Mouse (Mus musculus): ENCODE measurements around the gene Pwwp2b. TPM values are rescaled to one million over a fixed set of nuclear protein-coding genes. Genes with fewer than 3 reads are reported as not detected.

Gene Pwwp2b
- polyA plus RNA-seq, 1 experiment: 7.9 TPM

- peak overlapping the region; percentile 92 for H3K27ac ChIP-seq (ENCODE audit: insufficient read depth, low read depth, low read length)
- H3K36me3 ChIP-seq (ENCODE audit: control insufficient read depth, insufficient read depth, low read length): no peaks in the 10 kb centered on the region
Observed at GRCm38 (mm10) chr7:139257752-139258542, 9.7 kb downstream of the Pwwp2b start.

DNA sequence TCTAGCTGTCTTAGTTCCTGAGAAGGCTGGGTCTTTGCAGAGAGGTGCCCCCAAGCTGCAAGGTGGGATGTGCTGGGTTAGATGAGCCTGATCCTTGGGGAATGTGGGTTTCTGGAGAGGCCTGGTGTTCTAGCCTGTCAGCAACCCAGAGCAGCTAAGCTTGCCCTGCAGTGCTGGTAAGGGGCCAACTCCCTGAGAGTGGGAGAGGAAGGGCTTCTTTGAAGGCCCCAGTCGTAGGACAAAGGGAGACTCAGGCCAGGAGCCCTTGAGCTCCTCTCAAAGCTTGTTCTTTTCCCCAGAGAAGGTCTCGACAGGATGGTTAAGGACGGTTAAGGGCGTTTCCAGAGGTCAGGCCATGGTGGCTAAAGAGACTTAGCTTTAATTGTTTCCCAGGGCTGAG is 16.1 kb downstream of the Pwwp2b start:
- no peak overlapping the region for H3K27ac ChIP-seq (ENCODE audit: insufficient read depth, low read depth, low read length)
- no peaks in the 10 kb centered on the region; the same call in 1 of the 2 replicates for H3K4me1 ChIP-seq (ENCODE audit: control insufficient read depth, insufficient read depth, low read length)
- no peaks in the 10 kb centered on the region for H3K27me3 ChIP-seq (replicated peaks; ENCODE audit: control insufficient read depth, insufficient read depth, low read length)
- TF ChIP-seq CTCF (conservative IDR thresholded peaks at IDR 0.05; ENCODE audit: insufficient read depth, insufficient read length, low read depth, low read length): no peak
- TF ChIP-seq POLR2A (IDR thresholded peaks at IDR 0.05; ENCODE audit: low read depth, low read length): no peak
- DNase-seq: no peak
- H3K4me3 ChIP-seq (ENCODE audit: insufficient read depth, low read depth, low read length): no peak overlapping the region
- H3K36me3 ChIP-seq (ENCODE audit: control insufficient read depth, insufficient read depth, low read length): no peaks in the 10 kb centered on the region
- 41% methylated on average over 4 of the region's 4 CpGs for WGBS

More at GRCm38 (mm10) chr7:139257752-139258542, 9.7 kb downstream of the Pwwp2b start:
- TF ChIP-seq CTCF (conservative IDR thresholded peaks at IDR 0.05; ENCODE audit: insufficient read depth, insufficient read length, low read depth, low read length) (no peak), POLR2A (IDR thresholded peaks at IDR 0.05; ENCODE audit: low read depth, low read length) (no peak)
- no peaks in the 10 kb centered on the region for H3K27me3 ChIP-seq (replicated peaks; ENCODE audit: control insufficient read depth, insufficient read depth, low read length)
- H3K4me1 ChIP-seq (ENCODE audit: control insufficient read depth, insufficient read depth, low read length): peaks cover 12% of the 10 kb centered on the region; the same call in 1 of the 2 replicates
- 67% methylated on average over 10 of the region's 10 CpGs for WGBS
- H3K4me3 ChIP-seq (ENCODE audit: insufficient read depth, low read depth, low read length): no peak overlapping the region
- DNase-seq: peak; percentile 80

GRCm38 (mm10) chr7:139265634-139266033 is 17.4 kb downstream of the Pwwp2b start:
- no peaks in the 10 kb centered on the region for H3K27me3 ChIP-seq (replicated peaks; ENCODE audit: control insufficient read depth, insufficient read depth, low read length)
- H3K27ac ChIP-seq (ENCODE audit: insufficient read depth, low read depth, low read length): no peak overlapping the region
- no peak overlapping the region for H3K4me3 ChIP-seq (ENCODE audit: insufficient read depth, low read depth, low read length)
- no peaks in the 10 kb centered on the region for H3K36me3 ChIP-seq (ENCODE audit: control insufficient read depth, insufficient read depth, low read length)
- H3K4me1 ChIP-seq (ENCODE audit: control insufficient read depth, insufficient read depth, low read length): no peaks in the 10 kb centered on the region
- no peak for DNase-seq
- 71% methylated on average over 6 of the region's 6 CpGs for WGBS
- no peak for TF ChIP-seq CTCF (conservative IDR thresholded peaks at IDR 0.05; ENCODE audit: insufficient read depth, insufficient read length, low read depth, low read length)
- no peak for TF ChIP-seq POLR2A (IDR thresholded peaks at IDR 0.05; ENCODE audit: low read depth, low read length)

GRCm38 (mm10) chr7:139266431-139266830 is 18.1 kb downstream of the Pwwp2b start:
- TF ChIP-seq POLR2A (IDR thresholded peaks at IDR 0.05; ENCODE audit: low read depth, low read length): no peak
- H3K4me1 ChIP-seq (ENCODE audit: control insufficient read depth, insufficient read depth, low read length): no peaks in the 10 kb centered on the region
- no peaks in the 10 kb centered on the region for H3K27me3 ChIP-seq (replicated peaks; ENCODE audit: control insufficient read depth, insufficient read depth, low read length)
- 70% methylated on average over 6 of the region's 6 CpGs for WGBS
- no peak for DNase-seq
- H3K27ac ChIP-seq (ENCODE audit: insufficient read depth, low read depth, low read length): peak overlapping the region; percentile 47; the same call in 1 of the 2 replicates
- H3K4me3 ChIP-seq (ENCODE audit: insufficient read depth, low read depth, low read length): no peak overlapping the region
- H3K36me3 ChIP-seq (ENCODE audit: control insufficient read depth, insufficient read depth, low read length): no peaks in the 10 kb centered on the region

DNA sequence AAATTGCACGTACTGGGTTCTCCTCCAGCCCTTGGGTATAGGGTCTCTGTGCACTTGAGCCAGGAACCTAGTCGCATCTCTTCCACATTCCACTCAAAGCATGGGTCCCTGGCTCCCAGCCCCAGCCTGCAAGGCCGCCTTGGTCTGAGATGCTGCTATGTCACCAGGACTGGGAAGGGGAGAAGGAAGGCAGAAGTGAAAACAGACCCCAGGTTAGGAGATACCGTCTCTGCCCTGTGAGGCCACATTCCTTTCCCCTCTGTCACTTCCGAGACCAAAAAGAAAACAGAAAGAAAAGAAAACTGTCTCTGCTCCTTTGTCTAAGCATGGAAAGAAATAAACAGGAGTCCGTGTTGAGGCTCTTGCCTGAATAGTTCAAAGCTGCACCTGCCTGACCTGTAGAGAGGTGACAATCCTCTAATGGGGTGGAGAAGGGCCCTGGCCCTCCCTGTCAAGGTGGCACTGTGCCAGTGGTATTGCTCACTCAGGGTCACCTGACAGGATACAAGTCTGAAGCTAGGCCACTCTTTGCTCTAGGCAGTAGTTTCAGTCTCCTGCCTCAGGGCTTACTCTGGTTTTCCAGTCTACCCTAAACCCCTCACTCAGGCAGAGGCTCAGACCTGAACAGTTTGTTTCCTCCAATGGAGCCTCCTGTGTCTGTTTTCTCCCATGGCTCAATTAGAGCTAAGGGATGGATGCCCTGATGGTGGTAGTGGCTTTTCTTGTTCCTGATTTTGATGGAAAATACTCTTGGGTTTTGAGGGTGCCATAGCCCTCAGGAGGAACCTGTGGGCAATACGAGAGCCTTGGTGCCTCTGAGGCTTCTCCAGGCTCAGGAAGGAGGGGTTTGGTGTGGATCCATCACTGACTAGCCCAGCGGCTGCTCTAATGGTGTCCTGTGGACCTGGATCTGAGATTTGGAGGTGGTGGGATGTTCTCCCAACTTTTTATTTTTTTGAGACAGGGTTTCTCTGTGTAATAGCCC is 18.9 kb downstream of the Pwwp2b start:
- DNase-seq: peak; percentile 37
- Histone ChIP-seq H3K27me3 (replicated peaks; ENCODE audit: control insufficient read depth, insufficient read depth, low read length) (no peaks in the 10 kb centered on the region), H3K36me3 (ENCODE audit: control insufficient read depth, insufficient read depth, low read length) (no peaks in the 10 kb centered on the region), H3K4me1 (ENCODE audit: control insufficient read depth, insufficient read depth, low read length) (no peaks in the 10 kb centered on the region), H3K4me3 (ENCODE audit: insufficient read depth, low read depth, low read length) (no peak overlapping the region), H3K27ac (ENCODE audit: insufficient read depth, low read depth, low read length) (peak overlapping the region; percentile 47; the same call in 1 of the 2 replicates)
- WGBS: 65% methylated on average over 8 of the region's 8 CpGs
- TF ChIP-seq CTCF (conservative IDR thresholded peaks at IDR 0.05; ENCODE audit: insufficient read depth, insufficient read length, low read depth, low read length): no peak

DNA sequence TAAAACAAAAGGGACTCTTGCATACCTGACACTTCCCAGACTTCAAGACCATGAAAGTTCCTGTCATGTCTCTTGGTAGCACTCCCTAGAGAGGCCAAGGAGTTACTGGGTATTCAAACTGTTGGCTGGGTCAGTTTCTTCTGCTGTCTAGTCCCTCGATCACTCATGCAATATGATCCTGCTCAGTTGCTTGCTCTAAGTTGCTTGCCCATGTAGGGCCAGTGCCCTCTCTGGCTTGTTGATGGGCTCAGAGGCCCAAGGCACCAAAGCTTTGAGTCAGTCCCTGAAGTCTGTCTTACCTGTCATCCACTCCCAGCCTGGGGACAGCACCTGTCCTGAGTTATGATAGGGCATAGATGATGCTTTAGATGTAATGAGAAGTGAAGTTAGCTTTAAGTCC is 22.5 kb downstream of the Pwwp2b start:
- WGBS: 95% methylated on average over 1 of the region's 1 CpGs
- Histone ChIP-seq H3K27me3 (replicated peaks; ENCODE audit: control insufficient read depth, insufficient read depth, low read length) (no peaks in the 10 kb centered on the region), H3K4me3 (ENCODE audit: insufficient read depth, low read depth, low read length) (no peak overlapping the region), H3K27ac (ENCODE audit: insufficient read depth, low read depth, low read length) (no peak overlapping the region), H3K4me1 (ENCODE audit: control insufficient read depth, insufficient read depth, low read length) (peaks cover 10% of the 10 kb centered on the region), H3K36me3 (ENCODE audit: control insufficient read depth, insufficient read depth, low read length) (no peaks in the 10 kb centered on the region)
- TF ChIP-seq POLR2A (IDR thresholded peaks at IDR 0.05; ENCODE audit: low read depth, low read length): no peak
- TF ChIP-seq CTCF (conservative IDR thresholded peaks at IDR 0.05; ENCODE audit: insufficient read depth, insufficient read length, low read depth, low read length): no peak
- DNase-seq: no peak

DNA sequence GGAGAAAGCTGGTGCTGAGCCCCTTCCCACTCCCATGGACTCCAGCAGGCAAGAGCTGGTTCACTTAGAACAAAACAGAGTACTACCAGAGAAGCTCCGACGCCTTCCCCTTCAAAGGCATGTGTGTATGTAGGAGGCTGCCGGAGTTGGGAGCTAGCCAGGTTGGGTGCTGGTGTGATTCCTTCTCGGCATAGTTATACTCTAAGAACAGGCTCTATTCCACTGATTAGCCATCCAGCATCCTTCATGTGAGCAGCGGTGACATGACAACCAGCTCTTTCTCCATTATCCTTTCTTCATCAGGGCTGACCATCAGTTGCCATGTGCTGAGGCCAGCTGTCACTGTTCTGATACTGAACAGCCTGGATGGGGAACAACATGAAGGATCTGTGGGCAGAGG is 23.6 kb downstream of the Pwwp2b start:
- WGBS: 64% methylated on average over 5 of the region's 5 CpGs
- Histone ChIP-seq H3K27me3 (replicated peaks; ENCODE audit: control insufficient read depth, insufficient read depth, low read length) (no peaks in the 10 kb centered on the region), H3K4me1 (ENCODE audit: control insufficient read depth, insufficient read depth, low read length) (peaks cover 10% of the 10 kb centered on the region), H3K27ac (ENCODE audit: insufficient read depth, low read depth, low read length) (no peak overlapping the region), H3K4me3 (ENCODE audit: insufficient read depth, low read depth, low read length) (no peak overlapping the region), H3K36me3 (ENCODE audit: control insufficient read depth, insufficient read depth, low read length) (no peaks in the 10 kb centered on the region)
- DNase-seq: no peak
- TF ChIP-seq CTCF (conservative IDR thresholded peaks at IDR 0.05; ENCODE audit: insufficient read depth, insufficient read length, low read depth, low read length) (no peak), POLR2A (IDR thresholded peaks at IDR 0.05; ENCODE audit: low read depth, low read length) (no peak)

Data from kidney, adult 2 months (tissue).